Mouse (Mus musculus) heart, embryonic 16.5 days (tissue): Measurements from ENCODE around the gene Ino80b. TPM values are rescaled to one million over a fixed set of nuclear protein-coding genes. Genes with fewer than 3 reads are reported as not detected.
"Not testable (repeated sequence)": the region's sequence is repeated elsewhere in the genome, so short reads cannot be mapped to it uniquely, and the experiment has no call there.

ENCODE experiments used
- ATAC-seq: fragments of 200-750 bp; cut with Nextera tagmentation; replicated peaks from 2 replicates; pipeline ENCODE4 v1.8.0; 2017; ENCODE audit warnings: moderate number of reproducible peaks; ENCODE audit not compliant: insufficient read depth, low FRiP score; ENCODE audit errors: extremely low read depth
- H3K27ac ChIP-seq: fragments of 300-500 bp; sonication (generic); 2 replicates; pipeline ENCODE4 v1.5.1; 2014; ENCODE audit warnings: mild to moderate bottlenecking, low read length, control low read depth, moderate library complexity
- H3K27me3 ChIP-seq: fragments of 300-500 bp; sonication (generic); 2 replicates; pipeline ENCODE4 v1.6.1; 2014; ENCODE audit warnings: low read length, mixed read lengths; ENCODE audit not compliant: control insufficient read depth, insufficient read depth
- H3K36me3 ChIP-seq: fragments of 300-500 bp; sonication (generic); 2 replicates; pipeline ENCODE4 v1.6.1; 2014; ENCODE audit not compliant: control insufficient read depth, insufficient read depth
- H3K4me1 ChIP-seq: fragments of 300-500 bp; sonication (generic); 2 replicates; pipeline ENCODE4 v1.6.1; 2014; ENCODE audit warnings: low read length, mixed read lengths; ENCODE audit not compliant: control insufficient read depth, insufficient read depth
- H3K4me2 ChIP-seq: fragments of 300-500 bp; sonication (generic); 2 replicates; pipeline ENCODE4 v1.6.1; 2014; ENCODE audit warnings: low read depth, mild to moderate bottlenecking, control low read depth, low read length
- H3K4me3 ChIP-seq: fragments of 300-500 bp; sonication (generic); 2 replicates; pipeline ENCODE4 v1.5.1; 2014; ENCODE audit warnings: mild to moderate bottlenecking, control low read depth, low read length
- H3K9ac ChIP-seq: fragments of 300-500 bp; sonication (generic); 2 replicates; pipeline ENCODE4 v1.6.1; 2014; ENCODE audit warnings: low read length, control low read depth
- H3K9me3 ChIP-seq: fragments of 300-500 bp; sonication (generic); replicated peaks from 2 replicates; pipeline ENCODE4 v1.6.1; 2016; ENCODE audit warnings: low read length; ENCODE audit not compliant: control insufficient read depth
- WGBS: fragments of 180-500 bp; shearing (Covaris S2); extraction: QIAGEN DNeasy Blood & Tissue Kit; methylation state at CpG from one replicate; pipeline ENCODE4 v1.1.7; 2014; 5-methylcytosine and 5-hydroxymethylcytosine counted together
- polyA plus RNA-seq: library from polyadenylated mRNA; unstranded; fragments of >200 nt; fragmentation: Nextera tagmentation; extraction: Ambion mirVana; gene quantifications from 2 replicates; pipeline ENCODE4 v1.2.1, GENCODE M21; 2015

Ino80b gene
- polyA plus RNA-seq, 1 experiment from 2014 or later: 8.1 TPM

- Histone ChIP-seq H3K4me1 (peaks cover 22% of the 10 kb centered on the region), H3K27me3 (peaks cover 22% of the 10 kb centered on the region), H3K9me3 (no peaks in the 10 kb centered on the region), H3K9ac (peak overlapping the region; percentile 65), H3K4me2 (peak overlapping the region; percentile 85), H3K36me3 (no peaks in the 10 kb centered on the region), H3K27ac (no peak overlapping the region), H3K4me3 (peak overlapping the region; percentile 53)
- no peak for ATAC-seq
- WGBS: under 1% methylated on average over 49 of the region's 49 CpGs
Observed at GRCm38 (mm10) chr6:83161921-83162641, 36.9 kb upstream of the Ino80b start.

- H3K4me2 ChIP-seq: peak overlapping the region; percentile 85
- H3K4me3 ChIP-seq: peak overlapping the region; percentile 53
- H3K27ac ChIP-seq: no peak overlapping the region
- H3K9me3 ChIP-seq: no peaks in the 10 kb centered on the region
- H3K4me1 ChIP-seq: peaks cover 18% of the 10 kb centered on the region
- 9% methylated on average over 19 of the region's 19 CpGs for WGBS
- no peak for ATAC-seq
- H3K9ac ChIP-seq: peak overlapping the region; percentile 65
- H3K36me3 ChIP-seq: no peaks in the 10 kb centered on the region
- peaks cover 22% of the 10 kb centered on the region for H3K27me3 ChIP-seq
Observed at GRCm38 (mm10) chr6:83161442-83161841, 36.2 kb upstream of the Ino80b start.

- not testable (repeated sequence) for H3K27ac ChIP-seq, H3K9me3 ChIP-seq, H3K4me2 ChIP-seq, H3K36me3 ChIP-seq, ATAC-seq, H3K9ac ChIP-seq, H3K4me3 ChIP-seq
- Histone ChIP-seq H3K4me1 (peaks cover 18% of the 10 kb centered on the region), H3K27me3 (peaks cover 22% of the 10 kb centered on the region)
- WGBS: 31% methylated on average over 3 of the region's 3 CpGs
Observed at GRCm38 (mm10) chr6:83159456-83159855, 34.2 kb upstream of the Ino80b start.

DNA sequence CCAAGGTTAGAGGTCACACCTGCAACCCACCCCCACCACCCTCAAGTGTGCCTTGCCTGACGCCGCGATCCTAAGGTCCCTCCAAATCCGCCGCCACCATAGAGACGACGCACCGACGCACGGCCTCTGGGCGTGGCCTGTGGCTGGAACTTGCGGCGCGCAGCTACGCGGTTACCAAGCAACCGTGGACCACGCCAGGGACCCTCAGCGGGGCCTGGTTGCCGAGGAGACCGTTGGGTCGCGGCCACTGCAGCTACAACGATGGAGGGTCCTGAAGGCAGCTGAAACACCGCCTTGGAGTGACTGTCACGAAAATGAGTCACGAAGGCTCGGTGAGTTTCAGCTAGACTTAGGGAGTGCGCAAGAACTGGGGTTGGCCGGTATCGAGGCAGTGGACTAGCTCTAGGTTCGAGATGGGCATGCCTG lies 31.0 kb upstream of the Ino80b start, which contains the start of the genes Wdr54 and 1700003E16Rik:
Wdr54 (minus strand) TSS at position 139 of the 426 bp plus-strand sequence.
1700003E16Rik (plus strand) TSS at position 146 of the 426 bp plus-strand sequence.
- peaks cover 10% of the 10 kb centered on the region for H3K27me3 ChIP-seq
- H3K4me1 ChIP-seq: peaks cover 9% of the 10 kb centered on the region
- H3K9ac ChIP-seq: peak within 1 kb of the TSS; percentile 68
- no peak within 1 kb of the TSS for H3K27ac ChIP-seq
- H3K4me2 ChIP-seq: peak within 1 kb of the TSS; percentile 92
- peaks cover 6% of the 10 kb centered on the region for H3K36me3 ChIP-seq
- peak within 1 kb of the TSS; percentile 61 for H3K4me3 ChIP-seq
- no peaks in the 10 kb centered on the region for H3K9me3 ChIP-seq
- ATAC-seq: peak; percentile 71
- 3% methylated on average over 32 of the region's 32 CpGs for WGBS

DNA sequence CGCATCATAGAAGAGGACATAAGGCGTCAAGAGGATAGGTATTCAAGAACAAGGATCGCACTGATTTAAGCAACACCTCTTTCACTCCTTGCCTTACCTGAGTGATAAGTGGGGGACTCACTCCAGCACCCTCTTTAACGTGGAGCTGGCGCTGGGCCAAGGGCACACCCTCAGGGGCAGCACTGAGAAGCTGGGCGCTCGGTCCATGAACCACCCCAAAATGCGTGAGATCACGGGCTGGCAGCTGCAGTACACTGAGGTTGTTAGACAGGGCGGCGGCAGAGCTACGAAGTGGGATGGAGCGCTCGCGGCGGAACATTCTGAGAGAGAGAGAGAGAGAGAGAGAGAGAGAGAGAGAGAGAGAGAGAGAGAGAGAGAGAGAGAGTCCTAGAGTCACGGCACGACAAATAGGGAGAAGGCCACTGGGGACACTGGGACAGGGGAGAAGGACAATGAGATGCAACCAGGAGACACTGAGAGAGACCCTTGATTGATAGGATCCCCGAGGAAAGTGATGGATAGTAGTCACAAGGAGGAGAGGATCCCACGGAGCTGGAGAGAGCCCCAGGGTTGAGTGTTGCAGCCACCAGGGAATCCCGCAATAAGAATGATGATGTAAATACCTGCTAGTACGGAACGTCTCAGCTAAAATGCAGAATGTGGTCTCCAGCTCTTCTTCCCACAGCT lies 30.5 kb upstream of the Ino80b start:
- peak overlapping the region; percentile 68 for H3K9ac ChIP-seq
- ATAC-seq: peak; percentile 1; the same call in 1 of the 2 replicates
- 7% methylated on average over 23 of the region's 23 CpGs for WGBS

DNA sequence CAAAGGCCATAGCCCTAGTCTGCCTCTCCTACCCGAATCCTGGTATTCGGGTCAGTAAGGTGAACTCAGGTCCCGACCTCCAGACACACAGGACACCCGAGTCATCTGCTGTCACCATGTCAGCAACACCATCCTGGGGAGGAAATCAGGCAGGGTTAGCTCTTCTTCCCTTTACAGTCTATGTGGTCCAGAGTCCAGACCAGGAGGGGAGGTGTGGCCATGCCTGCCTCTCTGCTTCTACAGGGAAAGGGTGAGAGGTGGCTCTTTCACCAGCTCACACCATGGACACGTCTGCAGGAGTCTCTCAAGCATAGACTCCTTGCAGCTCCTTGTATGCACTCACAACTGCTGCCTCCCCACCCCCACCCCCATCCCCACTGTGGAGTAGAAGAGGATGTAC lies 28.3 kb upstream of the Ino80b start:
- Histone ChIP-seq H3K27me3 (no peaks in the 10 kb centered on the region), H3K9ac (no peak overlapping the region), H3K9me3 (no peaks in the 10 kb centered on the region), H3K27ac (no peak overlapping the region), H3K4me3 (no peak overlapping the region), H3K4me2 (no peak overlapping the region), H3K4me1 (peaks cover 7% of the 10 kb centered on the region), H3K36me3 (peaks cover 13% of the 10 kb centered on the region)
- no peak for ATAC-seq
- 67% methylated on average over 5 of the region's 5 CpGs for whole genome bisulfite sequencing

More for the DNA sequence above, 30.5 kb upstream of the Ino80b start:
- peaks cover 7% of the 10 kb centered on the region for H3K4me1 ChIP-seq
- peaks cover 6% of the 10 kb centered on the region for H3K36me3 ChIP-seq
- H3K27me3 ChIP-seq: peaks cover 4% of the 10 kb centered on the region
- peak overlapping the region; percentile 92 for H3K4me2 ChIP-seq
- H3K4me3 ChIP-seq: peak overlapping the region; percentile 61
- no peaks in the 10 kb centered on the region for H3K9me3 ChIP-seq
- H3K27ac ChIP-seq: no peak overlapping the region

DNA sequence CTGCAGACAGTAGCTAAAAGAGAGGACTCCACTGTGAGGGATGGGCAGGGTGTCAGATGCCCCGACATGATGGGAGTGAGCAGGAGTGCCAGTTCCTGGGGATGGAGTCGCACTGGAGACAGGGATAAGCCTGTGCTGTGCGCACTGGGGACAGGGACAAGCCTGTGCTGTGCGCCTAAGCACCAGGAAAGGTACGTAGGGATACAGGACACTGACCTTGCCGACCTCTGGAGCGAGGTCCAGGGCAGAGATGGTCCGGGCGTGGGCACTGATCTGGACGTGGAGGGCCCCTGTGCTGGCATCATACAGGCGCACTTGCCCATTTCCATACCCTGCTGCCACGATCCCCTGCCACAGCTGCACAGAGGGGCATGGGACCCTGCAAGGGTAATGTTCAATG lies 27.8 kb upstream of the Ino80b start:
- ATAC-seq: no peak
- H3K4me1 ChIP-seq: peaks cover 7% of the 10 kb centered on the region
- H3K4me2 ChIP-seq: no peak overlapping the region
- no peak overlapping the region for H3K9ac ChIP-seq
- H3K27me3 ChIP-seq: no peaks in the 10 kb centered on the region
- H3K9me3 ChIP-seq: no peaks in the 10 kb centered on the region
- H3K4me3 ChIP-seq: no peak overlapping the region
- WGBS: 86% methylated on average over 12 of the region's 12 CpGs
- peaks cover 14% of the 10 kb centered on the region for H3K36me3 ChIP-seq
- no peak overlapping the region for H3K27ac ChIP-seq

GRCm38 (mm10) chr6:83151721-83152120 lies 26.5 kb upstream of the Ino80b start:
- Histone ChIP-seq H3K4me1 (peaks cover 7% of the 10 kb centered on the region), H3K9ac (no peak overlapping the region), H3K27me3 (no peaks in the 10 kb centered on the region), H3K4me2 (no peak overlapping the region), H3K9me3 (no peaks in the 10 kb centered on the region), H3K4me3 (no peak overlapping the region), H3K36me3 (peaks cover 16% of the 10 kb centered on the region), H3K27ac (no peak overlapping the region)
- ATAC-seq: no peak
- WGBS: 38% methylated on average over 8 of the region's 8 CpGs

- Histone ChIP-seq H3K4me3 (no peak overlapping the region), H3K9me3 (no peaks in the 10 kb centered on the region), H3K9ac (no peak overlapping the region), H3K27ac (no peak overlapping the region), H3K27me3 (no peaks in the 10 kb centered on the region), H3K4me1 (peaks cover 4% of the 10 kb centered on the region), H3K36me3 (peaks cover 10% of the 10 kb centered on the region), H3K4me2 (no peak overlapping the region)
- WGBS: 62% methylated on average over 7 of the region's 7 CpGs
- ATAC-seq: no peak
Observed at GRCm38 (mm10) chr6:83147280-83147679, 22.0 kb upstream of the Ino80b start.
